Mouse (Mus musculus) left cerebral cortex, adult 9 months (tissue): ENCODE results near the gene Ppp1r14c.
A peak's percentile ranks its signal among the peaks of the same experiment; 100 is the strongest.
"Not testable (repeated sequence)": the region's sequence is repeated elsewhere in the genome, so short reads cannot be mapped to it uniquely, and the experiment has no call there.

Experiments used
- DNase-seq, 2 experiments: peaks; one replicate each; pipeline ENCODE4 v3.0.0; 2022; ENCODE audit warnings: low spot score in 2 of 2

Ppp1r14c gene

GRCm38 (mm10) chr10:3466135-3466626 is 100.3 kb downstream of the Ppp1r14c start:
- no peak for DNase-seq

GRCm38 (mm10) chr10:3468590-3468989 is 102.7 kb downstream of the Ppp1r14c start:
- no peak for DNase-seq

GRCm38 (mm10) chr10:3476611-3477010 is 110.8 kb downstream of the Ppp1r14c start:
- DNase-seq = no peak

GRCm38 (mm10) chr10:3479772-3480171 is 113.9 kb downstream of the Ppp1r14c start:
- DNase-seq = no peak

- DNase-seq = no peak
Observed at GRCm38 (mm10) chr10:3490052-3490451, 124.2 kb downstream of the Ppp1r14c start.

GRCm38 (mm10) chr10:3496791-3497190 is 130.9 kb downstream of the Ppp1r14c start:
- DNase-seq = peak in 1 of 2 experiments; percentile 16

- not testable (repeated sequence) for DNase-seq
Observed at GRCm38 (mm10) chr10:3500846-3501245, 135.0 kb downstream of the Ppp1r14c start.

GRCm38 (mm10) chr10:3507484-3508221 is 141.8 kb downstream of the Ppp1r14c start:
- peak in 1 of 2 experiments; percentile 49 for DNase-seq

GRCm38 (mm10) chr10:3508222-3508588 is 142.3 kb downstream of the Ppp1r14c start:
- no peak for DNase-seq

- no peak for DNase-seq
Observed at GRCm38 (mm10) chr10:3508746-3509145, 142.9 kb downstream of the Ppp1r14c start.

GRCm38 (mm10) chr10:3509663-3510277 is 143.9 kb downstream of the Ppp1r14c start:
- no peak for DNase-seq

GRCm38 (mm10) chr10:3510486-3510885 is 144.6 kb downstream of the Ppp1r14c start:
- DNase-seq = no peak

- DNase-seq = no peak
Observed at GRCm38 (mm10) chr10:3511401-3511800, 145.5 kb downstream of the Ppp1r14c start.

- DNase-seq = no peak
Observed at GRCm38 (mm10) chr10:3512620-3513305, 146.9 kb downstream of the Ppp1r14c start.

- DNase-seq = no peak
Observed at GRCm38 (mm10) chr10:3513947-3514346, 148.1 kb downstream of the Ppp1r14c start.
